Mouse (Mus musculus) MEL-GATA-1-ER (cell line): Measurements from ENCODE around the gene Spop.

ENCODE experiments used
- DNase-seq: peaks from one replicate; pipeline ENCODE4 v3.0.0-alpha.2; 2012; ENCODE audit warnings: low read depth; ENCODE audit errors: extremely low read depth

Gene Spop

DNA sequence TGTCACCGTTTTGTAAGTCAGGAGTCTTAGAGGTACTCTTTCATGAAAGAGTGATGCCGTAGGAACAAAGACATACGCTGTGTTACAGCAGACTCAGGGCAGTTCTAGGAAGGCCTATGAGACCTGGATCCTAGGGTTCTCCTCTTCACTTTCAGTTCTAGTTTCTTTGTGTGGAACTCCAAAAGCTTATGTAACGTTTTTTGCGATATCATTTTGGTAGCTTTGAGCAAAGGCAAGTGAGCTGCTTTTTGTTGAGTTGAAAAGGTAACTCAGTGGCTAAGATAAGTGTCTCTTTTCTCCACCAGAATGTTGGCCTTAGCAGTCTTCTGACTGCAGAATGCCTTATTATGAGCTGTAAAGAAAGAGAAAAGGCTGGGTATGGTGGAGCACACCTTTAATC, 3.5 kb downstream of the Spop start:
- no peak for DNase-seq

DNA sequence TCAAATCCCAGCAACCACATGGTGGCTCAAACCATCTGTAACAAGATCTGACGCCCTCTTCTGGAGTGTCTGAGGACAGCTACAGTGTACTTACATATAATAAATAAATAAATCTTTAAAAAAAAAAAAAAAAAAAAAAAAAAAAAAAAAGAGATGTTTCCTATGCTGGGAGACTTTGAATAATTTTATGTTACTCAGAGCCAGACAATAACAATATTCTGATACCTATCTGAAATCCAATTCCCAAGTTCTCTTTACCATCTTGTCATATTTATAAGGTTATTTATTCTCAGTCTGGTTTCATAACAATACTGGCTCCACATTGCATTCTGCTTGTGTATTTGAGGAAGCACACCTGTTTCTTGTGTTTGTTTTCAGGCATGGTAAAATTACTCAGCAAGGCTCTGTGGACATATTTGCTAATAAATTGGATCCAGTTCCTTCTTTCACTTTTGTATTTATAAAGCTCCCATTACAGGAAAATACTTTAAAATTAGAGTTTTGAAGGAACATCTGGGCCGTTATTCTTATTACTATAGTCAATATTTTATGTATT, 7.1 kb downstream of the Spop start:
- no peak for DNase-seq

DNA sequence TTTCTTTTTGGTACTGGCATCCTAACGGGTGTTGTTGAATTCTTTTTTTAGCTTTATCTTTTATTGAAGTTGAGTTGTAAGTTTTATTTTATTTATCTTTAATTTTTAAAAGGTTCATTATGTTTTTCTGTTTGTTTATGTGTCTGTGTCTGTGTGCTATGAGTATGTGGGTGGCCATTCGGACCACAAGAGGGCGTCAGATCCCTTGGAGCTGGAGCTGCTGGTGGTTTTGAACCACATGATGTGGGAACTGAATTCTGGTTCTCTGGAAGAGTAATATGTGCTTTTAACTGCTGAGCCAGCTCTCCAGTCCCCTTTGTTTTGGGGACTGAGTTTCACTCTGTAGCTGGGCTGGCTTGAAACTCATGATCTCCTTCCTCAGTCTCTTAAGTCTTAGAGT, 9.6 kb downstream of the Spop start:
- DNase-seq = no peak

DNA sequence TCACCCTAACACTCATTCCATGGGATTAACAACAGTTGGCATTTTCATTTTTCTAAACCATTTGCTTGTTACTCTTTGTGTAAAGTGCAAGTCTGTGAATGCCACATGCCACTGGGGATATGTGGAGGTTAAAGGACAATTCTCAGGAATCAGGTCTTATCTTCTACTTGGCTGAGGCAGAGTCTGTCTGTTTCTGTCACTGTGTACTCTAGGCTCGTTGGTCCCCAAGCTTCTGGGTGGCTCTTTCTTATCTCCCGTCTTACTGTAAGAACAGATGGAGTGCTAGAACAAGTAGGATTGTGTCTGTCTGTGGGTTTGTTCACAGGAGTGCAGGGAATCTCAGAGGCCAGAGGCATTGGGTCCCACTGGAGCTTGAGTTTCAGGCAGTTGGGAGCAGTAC, 17.5 kb downstream of the Spop start:
- no peak for DNase-seq

DNA sequence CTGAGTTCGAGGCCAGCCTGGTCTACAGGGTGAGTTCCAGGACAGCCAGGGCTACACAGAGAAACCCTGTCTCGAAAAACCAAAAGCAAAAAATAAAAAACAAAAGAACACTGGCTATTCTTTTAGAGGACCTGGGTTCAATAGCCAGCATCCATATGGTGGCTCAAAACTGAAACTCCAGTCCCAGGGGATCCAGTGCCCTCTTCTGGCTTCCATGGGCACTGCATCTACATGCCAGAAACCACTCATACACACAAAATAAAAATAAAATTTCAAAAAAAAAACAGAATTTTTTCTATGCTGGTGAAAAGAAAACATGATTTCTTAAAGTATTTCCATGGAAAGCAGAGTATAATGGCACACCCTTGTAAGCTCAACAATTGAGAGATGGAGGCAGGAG, 18.3 kb downstream of the Spop start:
- DNase-seq = no peak

DNA sequence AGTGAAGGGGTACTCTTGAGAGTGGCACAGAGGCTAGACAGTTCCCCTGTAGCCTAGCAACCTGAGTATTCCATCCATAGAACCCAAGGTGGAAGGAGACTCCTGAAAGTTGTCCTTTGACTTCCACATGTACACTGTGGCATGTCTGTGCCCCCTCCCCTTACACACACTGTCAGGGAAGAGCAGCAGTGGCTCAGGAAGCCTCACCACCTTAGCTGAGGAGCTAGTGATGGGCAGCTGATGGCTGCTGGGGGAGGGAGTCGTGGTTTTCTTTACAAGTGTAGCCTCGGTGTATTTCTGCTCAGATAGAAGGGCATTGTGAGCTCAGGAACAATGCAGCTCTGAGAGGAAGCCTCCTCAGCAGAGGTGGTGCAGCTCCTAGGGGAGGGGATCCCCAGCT, 31.5 kb downstream of the Spop start:
- DNase-seq = no peak

DNA sequence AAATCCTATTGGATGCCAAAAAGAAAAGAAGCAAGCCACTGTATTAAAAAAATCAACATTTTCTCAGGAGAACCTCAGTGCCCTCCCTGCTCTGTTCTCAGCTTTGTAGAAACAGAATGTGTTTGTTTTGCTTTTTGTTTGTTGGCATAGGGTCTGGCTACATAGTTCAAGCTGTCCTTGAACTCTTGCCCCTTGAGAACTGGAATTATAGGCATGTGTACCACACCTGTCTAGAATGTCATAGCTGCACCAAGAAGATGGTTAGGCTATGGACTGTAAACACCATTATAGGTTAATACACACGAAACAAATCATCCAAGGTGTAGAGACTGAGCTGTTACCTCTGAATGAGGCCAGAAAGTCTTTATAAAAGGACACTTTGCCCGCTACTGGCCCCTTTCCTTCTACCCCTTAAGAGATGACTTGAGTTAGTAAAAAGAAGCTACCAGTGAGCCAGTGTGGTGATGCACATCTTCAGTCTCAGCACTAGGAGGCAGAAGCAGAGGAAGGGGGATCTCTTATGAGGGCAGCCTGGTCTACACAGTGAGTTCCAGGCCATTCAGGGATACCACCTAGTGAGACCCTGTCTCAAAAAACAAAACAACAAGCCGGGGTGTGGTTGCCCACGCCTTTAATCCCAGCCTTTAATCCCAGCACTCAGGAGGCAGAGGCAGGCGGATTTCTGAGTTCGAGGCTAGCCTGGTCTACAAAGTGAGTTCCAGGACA, 32.9 kb downstream of the Spop start:
- no peak for DNase-seq

DNA sequence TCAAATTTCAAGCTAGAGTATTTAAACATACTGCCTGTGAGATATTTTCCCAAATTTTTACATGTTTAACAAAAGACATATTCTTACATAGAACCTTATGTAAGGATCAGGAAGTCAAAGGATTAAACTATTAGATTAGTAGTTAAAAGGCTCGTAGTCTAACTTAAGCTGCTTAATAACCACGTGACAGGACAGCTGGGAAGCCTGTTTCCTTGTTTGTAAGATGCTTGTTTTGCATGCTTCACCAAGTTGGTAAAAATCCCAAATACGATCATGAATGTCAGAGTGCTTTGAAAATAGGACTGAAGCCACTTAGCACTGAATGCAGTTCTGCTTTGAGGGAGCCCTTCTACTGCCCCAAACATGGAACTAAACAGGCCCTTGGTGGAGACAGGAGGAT, 34.5 kb downstream of the Spop start:
- no peak for DNase-seq

DNA sequence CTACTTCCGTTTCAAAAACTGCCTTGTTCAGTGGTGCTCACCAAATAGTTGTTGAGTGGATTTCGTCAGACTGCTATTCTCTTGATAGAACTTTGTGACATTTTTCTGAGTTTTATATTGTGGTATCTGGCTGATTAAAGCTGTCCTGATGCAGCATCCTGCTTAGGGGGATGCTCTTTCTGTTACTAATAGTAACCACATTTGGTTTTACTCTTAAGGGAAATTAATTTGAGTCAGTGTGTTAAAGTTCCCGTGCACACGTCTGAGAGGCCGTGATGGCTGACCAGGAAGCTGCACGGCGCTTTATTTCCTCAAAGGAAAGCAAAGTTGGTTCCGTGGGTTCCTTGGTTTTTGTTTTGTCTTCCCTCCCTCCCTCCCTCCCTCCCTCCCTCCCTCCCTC, 41.5 kb downstream of the Spop start:
- DNase-seq = no peak

DNA sequence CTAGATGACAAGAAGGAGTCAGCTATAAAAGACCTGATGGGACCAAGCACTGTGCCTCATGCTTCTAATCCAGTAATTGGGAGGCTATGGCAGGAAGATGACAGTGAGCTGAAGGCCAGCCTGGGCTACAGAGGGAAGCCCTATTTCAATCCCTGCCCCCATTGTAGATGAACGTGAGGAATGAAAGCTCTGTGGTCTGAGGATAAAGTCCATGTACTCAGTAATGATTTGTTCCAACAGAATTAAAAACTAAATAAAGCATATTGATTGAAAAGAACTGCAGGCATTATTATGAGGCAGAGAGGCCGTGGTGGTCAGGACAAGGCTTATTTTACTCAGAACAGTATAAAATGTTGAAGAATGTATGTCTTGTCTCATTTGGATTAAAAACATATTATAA, 47.0 kb downstream of the Spop start:
- no peak for DNase-seq

DNA sequence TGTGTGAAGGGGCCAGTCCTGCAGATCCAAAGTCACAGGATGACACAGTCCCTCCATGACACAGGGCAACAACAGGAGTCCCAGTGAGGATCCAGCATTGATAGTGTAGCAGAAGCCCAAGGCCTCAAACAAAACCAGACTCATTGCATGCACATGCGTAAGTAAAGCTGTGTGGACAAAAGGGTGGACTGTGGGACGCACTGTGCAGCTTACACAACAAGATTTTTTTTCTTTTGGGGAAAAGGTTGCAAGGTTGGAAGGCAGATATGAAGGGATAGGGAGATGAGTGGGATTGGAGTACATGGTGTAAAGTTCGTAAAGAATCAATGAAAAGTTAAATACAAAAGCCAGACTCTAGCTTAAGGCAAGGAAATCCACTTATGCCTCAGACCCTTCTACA, 48.3 kb downstream of the Spop start:
- no peak for DNase-seq

DNA sequence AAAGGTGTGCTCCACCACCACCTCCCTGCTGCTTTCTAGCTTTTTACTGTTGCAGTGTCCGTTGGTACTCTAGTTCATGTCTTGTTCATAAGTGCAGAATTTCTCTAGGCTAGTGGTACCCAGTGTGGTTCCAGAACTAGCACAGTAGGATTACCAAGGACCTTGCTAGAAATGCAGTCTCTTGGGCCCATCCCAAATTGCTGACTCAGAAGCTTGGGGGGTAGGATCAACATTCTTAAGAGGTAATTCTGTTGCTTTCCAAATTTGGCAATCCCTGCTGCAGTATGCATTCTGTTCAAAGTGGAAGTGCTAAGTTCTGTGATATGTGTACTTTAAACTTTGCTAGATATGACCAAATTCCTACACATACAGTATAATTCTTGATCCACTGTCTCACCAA, 53.9 kb downstream of the Spop start:
- DNase-seq = no peak

DNA sequence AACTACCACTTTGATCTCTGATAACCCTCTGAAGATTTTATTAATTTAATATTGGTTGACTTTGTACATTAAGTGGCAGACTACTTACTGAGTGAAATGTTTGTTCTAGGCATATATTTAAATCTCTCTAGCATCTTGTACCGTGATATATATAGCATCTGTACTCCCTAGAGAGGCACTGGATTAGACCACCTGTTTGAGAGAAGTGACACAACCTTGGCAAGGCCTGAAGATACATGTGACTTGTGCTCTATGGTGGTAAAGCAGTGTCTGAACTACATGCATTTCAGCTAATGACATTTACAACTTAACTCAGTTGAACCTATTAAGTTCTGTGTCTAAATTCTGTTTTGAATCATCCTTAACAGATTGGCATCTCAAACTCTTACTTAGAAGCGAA, 59.1 kb downstream of the Spop start:
- no peak for DNase-seq

DNA sequence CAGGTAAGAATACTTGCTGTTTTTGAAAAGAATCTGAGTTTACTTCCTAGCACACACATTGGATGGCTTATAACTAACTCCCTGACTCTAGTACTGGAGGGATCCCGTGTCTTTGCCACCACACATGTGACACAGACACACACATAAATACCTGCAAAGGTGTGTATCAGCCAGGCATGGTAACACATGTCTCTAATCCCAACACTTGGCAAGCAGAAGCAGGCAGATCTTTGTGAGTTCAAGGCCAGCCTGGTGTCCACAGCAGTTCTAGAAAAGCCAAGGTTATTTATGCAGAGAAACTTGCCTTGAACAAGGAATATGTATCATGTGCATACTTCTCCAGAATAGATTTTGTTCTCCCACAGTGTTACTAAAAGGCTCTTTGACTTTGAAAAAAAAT, 59.6 kb downstream of the Spop start:
- DNase-seq = no peak

DNA sequence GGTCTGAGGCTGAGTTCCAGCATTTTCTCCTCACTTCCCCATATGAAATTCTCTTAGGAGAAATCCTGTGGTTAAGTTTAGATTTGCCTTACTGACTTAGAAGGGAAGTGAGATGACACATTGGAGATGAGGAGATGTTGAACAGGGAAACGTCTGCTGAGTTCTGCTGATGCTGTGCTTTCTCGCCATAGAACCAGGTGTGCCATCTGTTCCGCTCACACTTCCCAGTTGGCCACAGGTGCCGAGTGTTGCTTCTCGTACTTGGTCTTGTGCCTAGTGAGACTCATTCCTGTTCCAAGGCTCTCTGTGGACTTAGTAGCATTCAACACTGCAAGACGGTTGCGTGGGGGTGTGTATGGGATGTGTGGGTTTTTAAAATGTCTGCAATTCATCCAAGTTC, 62.4 kb downstream of the Spop start:
- no peak for DNase-seq

DNA sequence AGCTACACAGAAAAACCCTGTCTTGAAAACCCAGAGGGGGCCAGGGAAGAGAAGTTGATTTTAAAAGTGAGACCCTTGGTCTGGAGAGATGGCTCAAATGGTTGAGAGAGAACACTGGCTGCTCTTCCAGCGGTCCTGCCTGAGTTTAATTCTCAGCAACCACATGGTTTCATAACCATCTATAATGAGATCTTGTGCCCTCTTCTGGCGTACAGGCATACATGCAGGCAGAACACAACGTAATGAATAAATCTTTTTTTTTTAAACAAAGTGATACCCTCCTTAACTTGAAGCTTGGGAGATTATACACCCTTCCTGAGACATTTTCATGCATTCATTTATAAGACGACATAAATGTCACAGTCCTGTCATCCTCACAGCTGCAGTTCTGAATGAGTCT, 65.6 kb downstream of the Spop start:
- no peak for DNase-seq

DNA sequence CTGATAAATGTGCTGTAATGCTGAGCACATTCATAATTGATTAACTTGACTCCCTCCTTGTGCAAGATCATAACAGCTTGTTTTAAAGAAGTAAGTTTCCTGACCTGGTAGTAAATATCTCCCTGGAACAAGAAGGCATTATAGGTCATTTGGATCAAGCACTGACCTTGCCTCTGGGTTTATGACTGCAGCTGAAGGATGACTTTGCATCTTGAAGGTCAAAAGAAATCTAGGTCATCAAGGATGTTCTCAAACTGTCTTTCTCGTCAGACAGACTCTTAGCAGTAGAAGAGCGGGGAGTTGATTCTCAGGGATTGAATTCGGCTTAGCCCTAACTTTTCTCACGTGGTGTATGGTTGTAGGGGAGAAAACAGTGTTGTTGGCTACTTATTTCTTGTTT, 66.8 kb downstream of the Spop start:
- no peak for DNase-seq

DNA sequence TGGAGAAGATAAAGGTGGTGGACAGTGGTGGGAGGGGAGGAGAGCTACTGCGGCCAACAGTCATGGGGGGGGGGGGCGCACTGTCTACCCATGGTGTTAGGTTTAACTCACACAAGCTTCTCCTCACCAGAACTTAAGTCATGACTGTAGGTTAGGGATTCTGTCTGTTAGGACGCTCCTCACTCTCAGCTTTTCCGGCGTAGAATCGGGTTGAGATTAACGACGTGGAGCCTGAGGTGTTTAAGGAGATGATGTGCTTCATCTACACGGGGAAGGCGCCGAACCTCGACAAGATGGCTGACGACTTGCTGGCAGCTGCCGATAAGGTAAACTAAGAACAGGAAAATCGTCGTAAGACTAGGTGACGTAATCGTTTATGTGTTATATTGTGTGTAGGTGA, 71.8 kb downstream of the Spop start:
- DNase-seq = no peak

DNA sequence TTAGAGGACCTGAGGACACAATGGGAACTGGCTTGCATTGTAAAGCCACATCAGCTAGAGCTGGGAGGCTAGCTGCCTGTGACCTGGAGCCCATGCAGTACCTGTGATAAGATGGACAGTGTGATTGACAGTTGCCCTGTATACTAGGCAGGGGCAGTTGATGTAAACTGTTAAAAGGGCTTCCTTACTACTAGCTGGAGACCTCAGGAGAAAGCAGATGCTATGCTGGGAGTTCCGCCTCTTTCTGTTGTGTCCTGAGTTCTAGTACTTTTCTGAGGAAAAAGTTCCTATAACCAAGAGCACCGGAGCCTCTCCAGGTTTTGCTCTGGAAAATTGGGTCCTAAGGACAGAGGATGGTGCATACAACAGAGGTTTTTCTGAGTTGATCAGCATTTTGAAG, 73.4 kb downstream of the Spop start:
- no peak for DNase-seq

DNA sequence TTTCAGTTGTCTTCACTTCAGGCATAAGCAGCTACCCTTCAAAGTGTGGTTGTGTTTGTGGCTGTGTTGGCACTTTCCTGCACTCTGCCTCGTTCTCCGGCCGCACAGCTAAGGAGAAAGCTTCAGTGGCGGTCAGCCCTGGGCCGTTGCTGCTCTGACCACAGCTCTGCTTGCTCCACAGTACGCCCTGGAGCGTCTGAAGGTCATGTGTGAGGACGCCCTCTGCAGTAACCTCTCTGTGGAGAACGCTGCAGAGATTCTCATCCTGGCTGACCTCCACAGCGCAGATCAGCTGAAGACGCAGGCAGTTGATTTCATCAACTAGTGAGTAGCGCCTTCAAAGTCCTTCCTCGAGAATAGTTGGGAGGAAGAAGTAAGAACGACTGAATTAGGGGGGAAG, 76.2 kb downstream of the Spop start:
- DNase-seq = no peak

DNA sequence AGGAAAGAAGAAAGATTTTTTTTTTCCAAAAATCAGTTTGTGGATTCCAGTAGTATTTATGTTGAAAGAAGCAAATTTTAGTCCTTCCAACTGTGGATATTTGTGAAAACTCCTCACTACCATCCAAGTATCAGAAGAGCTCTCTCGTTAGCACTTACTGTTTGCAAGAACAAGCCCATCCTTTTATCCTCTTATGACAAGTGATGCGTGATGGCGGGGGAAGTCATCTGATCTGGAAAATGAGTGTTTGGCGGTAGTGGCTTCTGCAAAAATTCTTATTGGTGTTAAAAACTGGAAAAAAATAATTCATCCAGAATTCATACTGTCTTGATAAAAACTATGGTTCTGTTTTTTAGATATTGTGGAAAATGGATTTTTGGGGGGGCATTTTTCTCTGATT, 78.4 kb downstream of the Spop start:
- DNase-seq = no peak

DNA sequence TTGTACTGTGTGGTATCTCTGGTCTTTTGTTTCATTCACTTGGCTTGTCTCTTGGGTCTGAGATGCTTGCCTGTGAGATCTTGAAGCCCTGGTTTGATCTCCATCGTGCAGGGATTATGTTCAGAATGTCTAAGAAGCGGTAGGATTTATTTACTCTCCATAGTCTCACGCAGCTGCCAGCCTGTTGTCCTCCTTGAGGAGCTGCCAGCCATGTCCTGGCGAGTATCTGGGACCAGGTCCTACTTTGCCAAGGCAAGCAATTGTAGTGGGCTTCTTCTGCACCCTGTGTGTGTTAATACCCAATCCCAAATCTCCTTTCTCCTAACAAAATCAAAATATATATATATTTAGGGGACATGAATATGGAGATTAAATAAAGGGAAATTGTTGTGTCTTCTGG, 79.1 kb downstream of the Spop start:
- DNase-seq = no peak

DNA sequence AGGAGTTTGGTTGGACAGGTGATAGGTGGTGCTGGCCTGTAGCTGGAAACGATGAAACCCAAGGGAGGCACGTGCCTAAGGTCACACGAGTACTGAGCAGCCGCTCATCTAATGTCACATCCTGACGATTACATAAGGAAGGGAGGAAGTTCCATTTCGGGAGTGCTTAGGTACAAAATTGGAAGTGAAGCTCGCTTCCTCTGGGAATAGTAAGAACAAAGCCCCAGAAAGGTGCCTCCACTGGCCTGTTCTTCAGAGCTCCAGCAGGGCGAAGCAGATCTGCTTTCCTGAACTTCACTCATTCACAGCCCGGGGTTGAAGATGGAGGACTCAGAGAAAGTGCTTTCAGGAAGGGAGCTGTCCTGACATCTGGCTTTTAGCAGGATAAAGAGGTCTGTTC, 80.1 kb downstream of the Spop start:
- DNase-seq = no peak

DNA sequence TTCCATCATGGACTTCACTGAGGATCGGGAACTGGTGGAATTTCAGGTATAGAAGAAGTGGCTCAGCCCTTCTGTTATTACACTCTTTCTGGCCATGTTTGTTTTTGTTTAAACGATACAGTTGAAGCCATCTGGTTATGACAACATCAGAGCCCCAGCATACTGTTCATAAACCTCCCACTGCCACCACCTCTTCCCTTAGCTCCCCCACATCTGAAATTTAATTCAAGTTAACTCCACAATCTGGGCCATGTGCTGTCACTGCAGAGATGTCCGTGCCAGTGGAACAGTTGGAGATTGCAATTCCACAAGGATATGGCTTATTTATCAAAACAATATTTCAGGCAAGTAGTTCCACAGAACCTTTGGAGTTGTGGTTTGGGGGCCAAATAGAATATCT, 80.5 kb downstream of the Spop start:
- no peak for DNase-seq
